Comparison of ENCODE assay signal across 22 mouse cellular contexts in genomic region chr19:33007582-33007981, GRCm38 (mm10).
"Had no signal": no experiment of that assay in that cellular context is flagged by ENCODE, and none has a peak within 500 bp of the region (broad histone marks: within the 10 kb centered on the region; RNA-seq: fewer than 3 reads in every experiment).

No protein-coding gene starts in this region.

- H3K27me3 ChIP-seq: liver, embryonic 13.5 days; liver, embryonic 15.5 days; lung, embryonic 15.5 days; megakaryocyte, embryonic 14.5 days; midbrain, embryonic 13.5 days; midbrain, embryonic 15.5 days; neural tube, embryonic 13.5 days; neural tube, embryonic 15.5 days; stomach, embryonic 15.5 days had no signal

- H3K9ac ChIP-seq: liver, embryonic 13.5 days; liver, embryonic 15.5 days; liver, postnatal 0 days; lung, embryonic 15.5 days; midbrain, embryonic 13.5 days; midbrain, embryonic 15.5 days; neural tube, embryonic 13.5 days; neural tube, embryonic 15.5 days; stomach, embryonic 15.5 days had no signal

- ATAC-seq: liver, postnatal 0 days; lung, postnatal 0 days; midbrain, embryonic 13.5 days; midbrain, embryonic 15.5 days had no signal

- H3K4me1 ChIP-seq: liver, embryonic 13.5 days; liver, embryonic 15.5 days; lung, embryonic 15.5 days; midbrain, embryonic 13.5 days; midbrain, embryonic 15.5 days; neural tube, embryonic 13.5 days; neural tube, embryonic 15.5 days; stomach, embryonic 15.5 days had no signal

- H3K27ac ChIP-seq: liver, embryonic 13.5 days; liver, embryonic 15.5 days; lung, embryonic 15.5 days; macrophage; midbrain, embryonic 13.5 days; midbrain, embryonic 15.5 days; neural tube, embryonic 13.5 days; neural tube, embryonic 15.5 days; stomach, embryonic 15.5 days; stomach, postnatal 0 days had no signal

- H3K4me2 ChIP-seq: liver, embryonic 13.5 days; liver, embryonic 15.5 days; lung, embryonic 15.5 days; midbrain, embryonic 11.5 days; midbrain, embryonic 13.5 days; midbrain, embryonic 15.5 days; neural tube, embryonic 13.5 days; neural tube, embryonic 15.5 days; stomach, embryonic 15.5 days had no signal

- H3K9me3 ChIP-seq: liver, embryonic 13.5 days; liver, embryonic 15.5 days; lung, embryonic 15.5 days; midbrain, embryonic 13.5 days; midbrain, embryonic 15.5 days; neural tube, embryonic 13.5 days; neural tube, embryonic 15.5 days; stomach, embryonic 15.5 days had no signal

- H3K36me3 ChIP-seq: liver, embryonic 13.5 days; liver, embryonic 15.5 days; lung, embryonic 15.5 days; midbrain, embryonic 13.5 days; midbrain, embryonic 15.5 days; neural tube, embryonic 13.5 days; neural tube, embryonic 15.5 days; stomach, embryonic 15.5 days had no signal

- H3K4me3 ChIP-seq: liver, embryonic 13.5 days; liver, embryonic 15.5 days; lung, embryonic 15.5 days; megakaryocyte, embryonic 14.5 days; midbrain, embryonic 13.5 days; midbrain, embryonic 15.5 days; myocyte; neural tube, embryonic 13.5 days; neural tube, embryonic 15.5 days; stomach, embryonic 15.5 days had no signal

- DNase-seq: liver, embryonic 13.5 days; liver, postnatal 0 days; lung, adult 2 months; lung, postnatal 14 days; lung, postnatal 36 days; right cerebral cortex, postnatal 14 days; thymus, adult 2 months; thymus, postnatal 25 days; thymus, postnatal 4 days had no signal
